Mouse (Mus musculus) olfactory bulb, adult 2 months (tissue): Measurements from ENCODE around the gene Casp2.

ENCODE experiments used
- CTCF ChIP-seq: fragments of 200-500 bp; IDR thresholded peaks from 2 replicates; pipeline ENCODE4 v1.5.1; 2012; ENCODE audit warnings: low read depth, mild to moderate bottlenecking, low read length, moderate library complexity; ENCODE audit not compliant: insufficient read depth
- POLR2A ChIP-seq: fragments of 200-500 bp; IDR thresholded peaks from 2 replicates; pipeline ENCODE4 v1.6.1; 2012; ENCODE audit warnings: mild to moderate bottlenecking, low read depth, low read length, moderate library complexity; ENCODE audit not compliant: insufficient read depth

DNA sequence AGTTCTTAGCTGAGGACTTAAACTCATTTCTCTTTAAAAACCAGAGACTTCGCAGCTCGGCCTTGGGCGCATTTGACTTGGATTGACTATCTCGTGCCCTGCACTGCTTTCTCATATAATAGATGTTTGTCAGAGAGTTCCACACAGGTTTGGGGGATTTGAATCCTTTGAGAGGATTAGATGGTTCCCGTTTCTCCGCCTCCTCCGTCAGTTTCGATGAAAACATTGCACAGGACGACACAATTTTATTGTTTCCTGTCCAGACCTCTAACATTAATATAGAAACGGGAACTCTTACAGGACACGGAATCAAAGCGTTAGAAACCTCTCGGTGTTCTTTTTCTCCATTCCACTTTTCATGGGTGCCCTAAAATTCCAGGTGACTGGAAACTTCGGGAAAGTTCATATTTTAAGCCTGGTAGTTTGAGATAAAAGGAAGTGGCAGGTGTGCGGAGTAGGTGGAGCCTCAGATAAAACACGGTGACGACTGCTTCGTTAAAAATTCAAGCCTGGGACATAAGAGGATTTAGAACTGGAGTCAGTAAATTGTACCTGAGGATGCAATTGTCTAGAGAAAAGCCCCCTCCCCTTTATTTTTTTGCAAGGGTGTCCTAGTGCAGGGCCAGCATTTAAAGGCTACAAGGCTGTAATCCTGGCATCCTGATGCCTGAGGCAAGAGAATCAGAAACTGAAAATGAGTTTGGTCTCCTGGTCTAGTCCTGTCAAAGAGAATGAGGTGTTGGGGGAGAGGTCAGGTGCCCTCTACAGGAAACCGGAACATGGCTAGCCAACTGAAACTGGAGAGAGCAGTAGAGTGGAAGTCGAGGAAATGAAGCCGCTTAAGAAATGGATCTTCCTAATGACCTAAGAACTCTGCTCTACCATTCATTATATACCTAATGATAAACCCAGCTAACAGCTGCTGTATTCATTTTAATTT, 876 bp downstream of the Casp2 start:
- TF ChIP-seq CTCF = no peak
- no peak for TF ChIP-seq POLR2A
